Mouse (Mus musculus): Measurements from ENCODE around the gene Slc16a1.

Gene Slc16a1

GRCm38 (mm10) chr3:104637427-104638402 is 753 bp upstream of the Slc16a1 start:
- in situ Hi-C loops (cut with MboI; ENCODE audit: unreplicated experiment in 2 of 2) = loop anchor here in 1 of 2 experiments (5.0 kb wide), 2 partner anchors 35 to 65 kb away; no protein-coding TSS in a partner anchor

- in situ Hi-C loops (cut with MboI; ENCODE audit: unreplicated experiment in 2 of 2) = loop anchor here in 1 of 2 experiments (5.0 kb wide), 2 partner anchors 33 to 67 kb away; no protein-coding TSS in a partner anchor
These were observed 672 bp downstream of the Slc16a1 start for GRCm38 (mm10) chr3:104638932-104639748.

- in situ Hi-C loops (cut with MboI; ENCODE audit: unreplicated experiment in 2 of 2) = loop anchor here (5.0 to 10.0 kb wide), 4 partner anchors 32 to 125 kb away; partner anchors contain the start of gene Lrig2 (in 1 of the 2)
These were observed 1.4 kb downstream of the Slc16a1 start for GRCm38 (mm10) chr3:104639749-104640368.

- in situ Hi-C loops (cut with MboI; ENCODE audit: unreplicated experiment in 2 of 2) = loop anchor here (5.0 to 10.0 kb wide), 2 partner anchors 99 to 126 kb away; partner anchors contain the start of gene Lrig2 (in 1 of the 2)
These were observed 2.4 kb downstream of the Slc16a1 start for GRCm38 (mm10) chr3:104640855-104641254.

GRCm38 (mm10) chr3:104641313-104641712 is 2.8 kb downstream of the Slc16a1 start:
- in situ Hi-C loops (cut with MboI; ENCODE audit: unreplicated experiment in 2 of 2) = loop anchor here (5.0 to 10.0 kb wide), 2 partner anchors 99 to 127 kb away; partner anchors contain the start of gene Lrig2 (in 1 of the 2)

- in situ Hi-C loops (cut with MboI; ENCODE audit: unreplicated experiment in 2 of 2) = loop anchor here (5.0 to 10.0 kb wide), 2 partner anchors 101 to 128 kb away; partner anchors contain the start of gene Lrig2 (in 1 of the 2)
These were observed 4.6 kb downstream of the Slc16a1 start for GRCm38 (mm10) chr3:104643113-104643512.

GRCm38 (mm10) chr3:104643810-104644270 is 5.4 kb downstream of the Slc16a1 start:
- in situ Hi-C loops (cut with MboI; ENCODE audit: unreplicated experiment in 2 of 2) = loop anchor here (5.0 to 10.0 kb wide), 2 partner anchors 102 to 129 kb away; partner anchors contain the start of gene Lrig2 (in 1 of the 2)

- in situ Hi-C loops (cut with MboI; ENCODE audit: unreplicated experiment in 2 of 2) = loop anchor here (5.0 to 10.0 kb wide), 2 partner anchors 102 to 130 kb away; partner anchors contain the start of gene Lrig2 (in 1 of the 2)
These were observed 5.9 kb downstream of the Slc16a1 start for GRCm38 (mm10) chr3:104644371-104644770.

- in situ Hi-C loops (cut with MboI; ENCODE audit: unreplicated experiment in 2 of 2) = loop anchor here in 1 of 2 experiments (25.0 kb wide), 1 partner anchor 1617 kb away; no protein-coding TSS in a partner anchor
These were observed 15.8 kb downstream of the Slc16a1 start for GRCm38 (mm10) chr3:104654219-104654618.

GRCm38 (mm10) chr3:104654921-104655320 is 16.5 kb downstream of the Slc16a1 start:
- in situ Hi-C loops (cut with MboI; ENCODE audit: unreplicated experiment in 2 of 2) = loop anchor here in 1 of 2 experiments (25.0 kb wide), 1 partner anchor 1618 kb away; no protein-coding TSS in a partner anchor

GRCm38 (mm10) chr3:104658706-104659105 is 20.2 kb downstream of the Slc16a1 start:
- in situ Hi-C loops (cut with MboI; ENCODE audit: unreplicated experiment in 2 of 2) = loop anchor here in 1 of 2 experiments (25.0 kb wide), 1 partner anchor 1621 kb away; no protein-coding TSS in a partner anchor

GRCm38 (mm10) chr3:104659758-104660157 is 21.3 kb downstream of the Slc16a1 start:
- in situ Hi-C loops (cut with MboI; ENCODE audit: unreplicated experiment in 2 of 2) = loop anchor here in 1 of 2 experiments (25.0 kb wide), 1 partner anchor 1622 kb away; no protein-coding TSS in a partner anchor

- in situ Hi-C loops (cut with MboI; ENCODE audit: unreplicated experiment in 2 of 2) = loop anchor here in 1 of 2 experiments (25.0 kb wide), 1 partner anchor 1623 kb away; no protein-coding TSS in a partner anchor
These were observed 22.1 kb downstream of the Slc16a1 start for GRCm38 (mm10) chr3:104660522-104660921.

GRCm38 (mm10) chr3:104662007-104662406 is 23.5 kb downstream of the Slc16a1 start:
- in situ Hi-C loops (cut with MboI; ENCODE audit: unreplicated experiment in 2 of 2) = loop anchor here in 1 of 2 experiments (25.0 kb wide), 1 partner anchor 1625 kb away; no protein-coding TSS in a partner anchor

GRCm38 (mm10) chr3:104662926-104663325 is 24.5 kb downstream of the Slc16a1 start:
- in situ Hi-C loops (cut with MboI; ENCODE audit: unreplicated experiment in 2 of 2) = loop anchor here in 1 of 2 experiments (25.0 kb wide), 1 partner anchor 1626 kb away; no protein-coding TSS in a partner anchor

GRCm38 (mm10) chr3:104666950-104667349 is 28.5 kb downstream of the Slc16a1 start:
- in situ Hi-C loops (cut with MboI; ENCODE audit: unreplicated experiment in 2 of 2) = loop anchor here in 1 of 2 experiments (25.0 kb wide), 1 partner anchor 1630 kb away; no protein-coding TSS in a partner anchor

- in situ Hi-C loops (cut with MboI; ENCODE audit: unreplicated experiment in 2 of 2) = loop anchor here in 1 of 2 experiments (25.0 kb wide), 1 partner anchor 1630 kb away; no protein-coding TSS in a partner anchor
These were observed 29.0 kb downstream of the Slc16a1 start for GRCm38 (mm10) chr3:104667451-104667850.

- in situ Hi-C loops (cut with MboI; ENCODE audit: unreplicated experiment in 2 of 2) = loop anchor here in 1 of 2 experiments (25.0 kb wide), 1 partner anchor 1632 kb away; no protein-coding TSS in a partner anchor
These were observed 30.5 kb downstream of the Slc16a1 start for GRCm38 (mm10) chr3:104668989-104669388.

GRCm38 (mm10) chr3:104669856-104670182 is 31.4 kb downstream of the Slc16a1 start:
- in situ Hi-C loops (cut with MboI; ENCODE audit: unreplicated experiment in 2 of 2) = loop anchor here (5.0 to 25.0 kb wide), 4 partner anchors 33 to 1633 kb away; partner anchors contain the start of genes Lrig2 (in 1 of the 2) and Slc16a1 (in 1 of the 2)

Data from v-Abl transformed pro-B cells (cell line).